Comparison of ENCODE assay signal across 1 mouse cellular context in genomic region chrX:68678333-68678740, GRCm38 (mm10).
TF ChIP-seq lines count a peak whose summit lies in the region.

TSS of gene Fmr1 (plus strand) at chrX:68678541.

TF ChIP-seq in MEL, 35 proteins besides CTCF, POLR2A, EP300 and RAD21 (continued from another document):
- TF ChIP-seq USF1 (IDR thresholded peaks at IDR 0.05; ENCODE audit: low read depth, low read length) (peak; percentile 96), NRF1 (IDR thresholded peaks at IDR 0.05; ENCODE audit: insufficient read depth, low read depth, low read length, poor library complexity, severe bottlenecking) (peak; percentile 82), HCFC1 (IDR thresholded peaks at IDR 0.05; ENCODE audit: low read depth, low read length) (peak; percentile 63), MAX (IDR thresholded peaks at IDR 0.05; ENCODE audit: low read length) (peak; percentile 69; the same call in 1 of the 2 replicates)
